Mouse (Mus musculus) embryonic fibroblast, embryonic 13.5 days (primary cell): ENCODE results near the gene Crhr2.

Source experiments
- CTCF ChIP-seq: IDR thresholded peaks from 2 replicates; pipeline ENCODE4 v1.5.1; 2011; ENCODE audit warnings: mild to moderate bottlenecking, control low read depth, low read length, moderate library complexity, borderline replicate concordance; ENCODE audit not compliant: insufficient read depth
- POLR2A ChIP-seq: IDR thresholded peaks from 2 replicates; pipeline ENCODE4 v1.6.1; 2011; ENCODE audit warnings: low read depth, mild to moderate bottlenecking, control low read depth, low read length, moderate library complexity

DNA sequence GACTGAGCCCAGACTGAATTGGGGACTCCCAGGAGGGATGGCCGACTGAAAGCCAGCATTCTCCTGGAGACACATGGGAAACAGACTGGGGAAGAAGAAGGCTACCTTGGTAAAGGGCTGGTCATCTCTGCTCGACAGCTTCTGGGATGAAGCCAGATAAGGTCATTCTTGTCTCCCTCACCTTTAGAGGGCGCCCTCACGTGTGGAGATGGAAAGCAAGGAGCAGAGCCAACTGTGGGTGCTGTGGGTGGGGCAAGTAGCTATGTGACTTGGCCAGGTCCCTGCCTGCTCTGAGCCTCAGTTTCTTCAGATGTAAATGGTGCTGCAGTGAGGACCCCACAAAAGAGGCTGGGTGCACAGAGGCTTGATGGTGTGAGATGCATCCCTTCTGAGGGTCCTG, 42.2 kb downstream of the Crhr2 start:
- TF ChIP-seq POLR2A (no peak), CTCF (no peak)
